Mouse (Mus musculus) embryonic facial prominence, embryonic 15.5 days (tissue): Measurements from ENCODE around the gene Tmem56. TPM values are rescaled to one million over a fixed set of nuclear protein-coding genes. Genes with fewer than 3 reads are reported as not detected.

ENCODE experiments used
- ATAC-seq: fragments of 200-750 bp; cut with Nextera tagmentation; 2 replicates; pipeline ENCODE4 v1.8.0; 2017; ENCODE audit warnings: low read depth, moderate TSS enrichment; ENCODE audit not compliant: insufficient number of reproducible peaks, low FRiP score, low TSS enrichment
- H3K27ac ChIP-seq: fragments of 300-500 bp; sonication (generic); replicated peaks from 2 replicates; pipeline ENCODE4 v1.5.1; 2015; ENCODE audit warnings: mild to moderate bottlenecking, inconsistent platforms
- H3K27me3 ChIP-seq: fragments of 300-500 bp; sonication (generic); 2 replicates; pipeline ENCODE4 v1.6.1; 2015; ENCODE audit warnings: inconsistent platforms
- H3K36me3 ChIP-seq: fragments of 300-500 bp; sonication (generic); 2 replicates; pipeline ENCODE4 v1.6.1; 2015; ENCODE audit warnings: mild to moderate bottlenecking, inconsistent platforms
- H3K4me1 ChIP-seq: fragments of 300-500 bp; sonication (generic); 2 replicates; pipeline ENCODE4 v1.6.1; 2015; ENCODE audit warnings: inconsistent platforms
- H3K4me2 ChIP-seq: fragments of 300-500 bp; sonication (generic); replicated peaks from 2 replicates; pipeline ENCODE4 v1.6.1; 2015; ENCODE audit warnings: mild to moderate bottlenecking, inconsistent platforms
- H3K4me3 ChIP-seq: fragments of 300-500 bp; sonication (generic); replicated peaks from 2 replicates; pipeline ENCODE4 v1.5.1; 2015; ENCODE audit warnings: mild to moderate bottlenecking, inconsistent platforms
- H3K9ac ChIP-seq: fragments of 300-500 bp; sonication (generic); 2 replicates; pipeline ENCODE4 v1.6.1; 2015; ENCODE audit warnings: inconsistent platforms
- H3K9me3 ChIP-seq: fragments of 300-500 bp; sonication (generic); replicated peaks from 2 replicates; pipeline ENCODE4 v1.6.1; 2016; ENCODE audit warnings: inconsistent platforms
- WGBS: fragments of 180-500 bp; shearing (Covaris S2); methylation state at CpG from one replicate; pipeline ENCODE4 v1.1.7; 2015; 5-methylcytosine and 5-hydroxymethylcytosine counted together
- polyA plus RNA-seq: library from polyadenylated mRNA; unstranded; fragments of >200 nt; fragmentation: Nextera tagmentation; extraction: Ambion mirVana; gene quantifications from 2 replicates; pipeline ENCODE4 v1.2.1, GENCODE M21; 2015

Tmem56 gene
- polyA plus RNA-seq, 1 experiment from 2014 or later: 1.2 TPM

GRCm38 (mm10) chr3:121169092-121169942, 113.6 kb downstream of the Tmem56 start:
- no peaks in the 10 kb centered on the region for H3K9me3 ChIP-seq
- 61% methylated on average over 15 of the region's 15 CpGs for WGBS
- no peak overlapping the region for H3K4me2 ChIP-seq
- no peak overlapping the region for H3K9ac ChIP-seq
- no peak overlapping the region for H3K27ac ChIP-seq
- H3K4me3 ChIP-seq: no peak overlapping the region
- no peaks in the 10 kb centered on the region for H3K36me3 ChIP-seq
- ATAC-seq: no peak
- H3K4me1 ChIP-seq: no peaks in the 10 kb centered on the region
- no peaks in the 10 kb centered on the region for H3K27me3 ChIP-seq

- H3K27me3 ChIP-seq: no peaks in the 10 kb centered on the region
- no peak for ATAC-seq
- no peaks in the 10 kb centered on the region for H3K9me3 ChIP-seq
- no peaks in the 10 kb centered on the region for H3K4me1 ChIP-seq
- H3K9ac ChIP-seq: no peak overlapping the region
- H3K27ac ChIP-seq: no peak overlapping the region
- 90% methylated on average over 8 of the region's 8 CpGs for WGBS
- no peak overlapping the region for H3K4me2 ChIP-seq
- no peaks in the 10 kb centered on the region for H3K36me3 ChIP-seq
- H3K4me3 ChIP-seq: no peak overlapping the region
Observed at GRCm38 (mm10) chr3:121168581-121168980, 114.3 kb downstream of the Tmem56 start.

- H3K9ac ChIP-seq: no peak overlapping the region
- no peaks in the 10 kb centered on the region for H3K9me3 ChIP-seq
- H3K36me3 ChIP-seq: no peaks in the 10 kb centered on the region
- no peaks in the 10 kb centered on the region for H3K27me3 ChIP-seq
- no peak overlapping the region for H3K27ac ChIP-seq
- no peak for ATAC-seq
- H3K4me1 ChIP-seq: no peaks in the 10 kb centered on the region
- H3K4me3 ChIP-seq: no peak overlapping the region
- H3K4me2 ChIP-seq: no peak overlapping the region
- 33% methylated on average over 7 of the region's 7 CpGs for WGBS
Observed at GRCm38 (mm10) chr3:121163271-121163819, 119.6 kb downstream of the Tmem56 start.

GRCm38 (mm10) chr3:121161661-121162060, 121.2 kb downstream of the Tmem56 start:
- H3K27ac ChIP-seq: no peak overlapping the region
- no peak for ATAC-seq
- H3K27me3 ChIP-seq: no peaks in the 10 kb centered on the region
- no peak overlapping the region for H3K4me3 ChIP-seq
- H3K36me3 ChIP-seq: no peaks in the 10 kb centered on the region
- WGBS: 40% methylated on average over 2 of the region's 2 CpGs
- no peaks in the 10 kb centered on the region for H3K9me3 ChIP-seq
- peaks cover 2% of the 10 kb centered on the region; the same call in 1 of the 2 replicates for H3K4me1 ChIP-seq
- no peak overlapping the region for H3K4me2 ChIP-seq
- H3K9ac ChIP-seq: no peak overlapping the region

- Histone ChIP-seq H3K36me3 (no peaks in the 10 kb centered on the region), H3K27me3 (no peaks in the 10 kb centered on the region), H3K9ac (no peak overlapping the region), H3K4me3 (no peak overlapping the region), H3K9me3 (no peaks in the 10 kb centered on the region), H3K4me1 (peaks cover 9% of the 10 kb centered on the region; the same call in 1 of the 2 replicates), H3K27ac (no peak overlapping the region), H3K4me2 (no peak overlapping the region)
- ATAC-seq: no peak
- 63% methylated on average over 4 of the region's 4 CpGs for WGBS
Observed at GRCm38 (mm10) chr3:121160424-121160823, 122.5 kb downstream of the Tmem56 start.

GRCm38 (mm10) chr3:121159566-121159965, 123.3 kb downstream of the Tmem56 start:
- Histone ChIP-seq H3K4me1 (peaks cover 9% of the 10 kb centered on the region; the same call in 1 of the 2 replicates), H3K27me3 (no peaks in the 10 kb centered on the region), H3K36me3 (no peaks in the 10 kb centered on the region), H3K9me3 (no peaks in the 10 kb centered on the region), H3K4me2 (no peak overlapping the region), H3K27ac (no peak overlapping the region), H3K4me3 (no peak overlapping the region), H3K9ac (no peak overlapping the region)
- 69% methylated on average over 10 of the region's 10 CpGs for WGBS
- ATAC-seq: no peak

- H3K27ac ChIP-seq: no peak overlapping the region
- H3K4me2 ChIP-seq: no peak overlapping the region
- H3K36me3 ChIP-seq: no peaks in the 10 kb centered on the region
- no peak for ATAC-seq
- no peaks in the 10 kb centered on the region for H3K9me3 ChIP-seq
- WGBS: 91% methylated on average over 16 of the region's 16 CpGs
- H3K4me1 ChIP-seq: peaks cover 9% of the 10 kb centered on the region; the same call in 1 of the 2 replicates
- no peak overlapping the region for H3K4me3 ChIP-seq
- no peaks in the 10 kb centered on the region for H3K27me3 ChIP-seq
- H3K9ac ChIP-seq: no peak overlapping the region
Observed at GRCm38 (mm10) chr3:121158901-121159351, 124.0 kb downstream of the Tmem56 start.

GRCm38 (mm10) chr3:121157546-121158330, 125.2 kb downstream of the Tmem56 start:
- Histone ChIP-seq H3K27ac (no peak overlapping the region), H3K9me3 (no peaks in the 10 kb centered on the region), H3K4me3 (no peak overlapping the region), H3K4me2 (no peak overlapping the region), H3K9ac (no peak overlapping the region), H3K27me3 (no peaks in the 10 kb centered on the region), H3K4me1 (peaks cover 9% of the 10 kb centered on the region; the same call in 1 of the 2 replicates), H3K36me3 (no peaks in the 10 kb centered on the region)
- no peak for ATAC-seq
- WGBS: 65% methylated on average over 10 of the region's 10 CpGs

GRCm38 (mm10) chr3:121156451-121157186, 126.3 kb downstream of the Tmem56 start:
- Histone ChIP-seq H3K27me3 (no peaks in the 10 kb centered on the region), H3K4me1 (peaks cover 9% of the 10 kb centered on the region; the same call in 1 of the 2 replicates), H3K4me3 (no peak overlapping the region), H3K9me3 (no peaks in the 10 kb centered on the region), H3K9ac (no peak overlapping the region), H3K27ac (no peak overlapping the region), H3K4me2 (peak overlapping the region; percentile 22; the same call in 1 of the 2 replicates), H3K36me3 (no peaks in the 10 kb centered on the region)
- ATAC-seq: no peak
- WGBS: 57% methylated on average over 11 of the region's 11 CpGs

GRCm38 (mm10) chr3:121156043-121156442, 126.9 kb downstream of the Tmem56 start:
- no peak overlapping the region for H3K4me3 ChIP-seq
- no peak for ATAC-seq
- H3K27ac ChIP-seq: no peak overlapping the region
- no peaks in the 10 kb centered on the region for H3K27me3 ChIP-seq
- H3K9ac ChIP-seq: no peak overlapping the region
- H3K9me3 ChIP-seq: no peaks in the 10 kb centered on the region
- H3K4me1 ChIP-seq: peaks cover 9% of the 10 kb centered on the region; the same call in 1 of the 2 replicates
- H3K4me2 ChIP-seq: peak overlapping the region; percentile 22; the same call in 1 of the 2 replicates
- no peaks in the 10 kb centered on the region for H3K36me3 ChIP-seq
- WGBS: 20% methylated on average over 7 of the region's 7 CpGs
